Mouse (Mus musculus): ENCODE measurements around the gene Gosr1.

DNA sequence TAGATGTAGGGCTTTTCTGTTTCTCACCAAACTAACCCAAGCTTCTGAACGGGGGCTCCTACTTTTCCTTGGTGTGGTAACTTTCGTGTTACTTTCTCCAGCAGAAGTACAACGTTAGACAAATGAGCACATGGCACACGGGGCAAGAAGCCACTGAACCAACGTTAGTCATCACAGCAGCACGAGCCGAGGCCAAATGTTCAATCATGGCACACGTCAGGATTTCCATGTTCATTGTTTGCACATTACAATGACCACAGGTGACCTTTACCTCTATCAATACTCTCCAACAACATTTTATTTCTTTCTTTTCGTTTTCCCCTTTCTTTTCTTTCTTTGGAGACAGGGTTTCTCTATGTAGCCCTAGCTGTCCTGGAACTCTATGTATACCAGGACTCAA, 14.6 kb downstream of the Gosr1 start:
- TF ChIP-seq CTCF (IDR thresholded peaks at IDR 0.05; ENCODE audit: extremely low read depth, insufficient read length, insufficient replicate concordance, low read depth, low read length) (no peak), POLR2A (IDR thresholded peaks at IDR 0.05; ENCODE audit: low read depth, low read length) (no peak)

All from small intestine, adult 2 months (tissue).